Mouse (Mus musculus): ENCODE results near the gene Sorl1. TPM values are rescaled to one million over a fixed set of nuclear protein-coding genes. Genes with fewer than 3 reads are reported as not detected.

Gene Sorl1
- polyA plus RNA-seq, 1 experiment from 2014 or later = 7.1 TPM

GRCm38 (mm10) chr9:41968673-41969460, 155.2 kb downstream of the Sorl1 start:
- Histone ChIP-seq H3K4me2 (replicated peaks; ENCODE audit: low read depth) (no peak overlapping the region), H3K4me1 (replicated peaks; ENCODE audit: control insufficient read depth, insufficient read depth) (no peaks in the 10 kb centered on the region), H3K9me3 (ENCODE audit: control insufficient read depth, low read length) (no peaks in the 10 kb centered on the region), H3K4me3 (ENCODE audit: low read depth, low read length) (no peak overlapping the region), H3K9ac (ENCODE audit: low read length) (no peak overlapping the region), H3K36me3 (ENCODE audit: control insufficient read depth, insufficient read depth, low read length) (peaks cover 2% of the 10 kb centered on the region; the same call in 1 of the 2 replicates), H3K27ac (replicated peaks) (no peak overlapping the region), H3K27me3 (ENCODE audit: control insufficient read depth, insufficient read depth, low read length) (no peaks in the 10 kb centered on the region)
- no peak for TF ChIP-seq EP300 (optimal IDR thresholded peaks at IDR 0.05)
- TF ChIP-seq CTCF (IDR thresholded peaks at IDR 0.05; ENCODE audit: low read depth) = no peak
- DNase-seq (ENCODE audit: low spot score) (no peak), ATAC-seq (ENCODE audit: low FRiP score, low TSS enrichment) (no peak)
- WGBS = 95% methylated on average over 15 of the region's 15 CpGs

- no peak overlapping the region for H3K4me2 ChIP-seq (replicated peaks; ENCODE audit: low read depth)
- H3K27me3 ChIP-seq (ENCODE audit: control insufficient read depth, insufficient read depth, low read length) = no peaks in the 10 kb centered on the region
- H3K9me3 ChIP-seq (ENCODE audit: control insufficient read depth, low read length) = no peaks in the 10 kb centered on the region
- no peak overlapping the region for H3K9ac ChIP-seq (ENCODE audit: low read length)
- H3K4me3 ChIP-seq (ENCODE audit: low read depth, low read length) = no peak overlapping the region
- 54% methylated on average over 10 of the region's 10 CpGs for whole genome bisulfite sequencing
- no peak for ATAC-seq (ENCODE audit: low FRiP score, low TSS enrichment)
- no peaks in the 10 kb centered on the region for H3K36me3 ChIP-seq (ENCODE audit: control insufficient read depth, insufficient read depth, low read length)
- no peak for TF ChIP-seq CTCF (IDR thresholded peaks at IDR 0.05; ENCODE audit: low read depth)
- no peak for TF ChIP-seq EP300 (optimal IDR thresholded peaks at IDR 0.05)
- DNase-seq (ENCODE audit: low spot score) = no peak
- H3K4me1 ChIP-seq (replicated peaks; ENCODE audit: control insufficient read depth, insufficient read depth) = no peaks in the 10 kb centered on the region
- H3K27ac ChIP-seq (replicated peaks) = no peak overlapping the region
These were observed 162.8 kb downstream of the Sorl1 start for GRCm38 (mm10) chr9:41961274-41961673.

GRCm38 (mm10) chr9:41958282-41958681, 165.8 kb downstream of the Sorl1 start:
- TF ChIP-seq CTCF (IDR thresholded peaks at IDR 0.05; ENCODE audit: low read depth) = no peak
- no peak for TF ChIP-seq EP300 (optimal IDR thresholded peaks at IDR 0.05)
- DNase-seq (ENCODE audit: low spot score) (no peak), ATAC-seq (ENCODE audit: low FRiP score, low TSS enrichment) (no peak)
- Histone ChIP-seq H3K9me3 (ENCODE audit: control insufficient read depth, low read length) (no peaks in the 10 kb centered on the region), H3K27me3 (ENCODE audit: control insufficient read depth, insufficient read depth, low read length) (no peaks in the 10 kb centered on the region), H3K9ac (ENCODE audit: low read length) (no peak overlapping the region), H3K36me3 (ENCODE audit: control insufficient read depth, insufficient read depth, low read length) (no peaks in the 10 kb centered on the region), H3K4me2 (replicated peaks; ENCODE audit: low read depth) (no peak overlapping the region), H3K4me3 (ENCODE audit: low read depth, low read length) (no peak overlapping the region), H3K4me1 (replicated peaks; ENCODE audit: control insufficient read depth, insufficient read depth) (no peaks in the 10 kb centered on the region), H3K27ac (replicated peaks) (no peak overlapping the region)
- 81% methylated on average over 9 of the region's 9 CpGs for WGBS

GRCm38 (mm10) chr9:41953486-41953885, 170.6 kb downstream of the Sorl1 start:
- Histone ChIP-seq H3K27ac (replicated peaks) (peak overlapping the region; percentile 49; the same call in 1 of the 2 replicates), H3K9me3 (ENCODE audit: control insufficient read depth, low read length) (no peaks in the 10 kb centered on the region), H3K4me3 (ENCODE audit: low read depth, low read length) (no peak overlapping the region), H3K4me1 (replicated peaks; ENCODE audit: control insufficient read depth, insufficient read depth) (no peaks in the 10 kb centered on the region; the same call in 1 of the 2 replicates), H3K9ac (ENCODE audit: low read length) (no peak overlapping the region), H3K4me2 (replicated peaks; ENCODE audit: low read depth) (0 out of 2 replicates have a peak overlapping the region, but pooled peaks have one; percentile 25), H3K27me3 (ENCODE audit: control insufficient read depth, insufficient read depth, low read length) (no peaks in the 10 kb centered on the region), H3K36me3 (ENCODE audit: control insufficient read depth, insufficient read depth, low read length) (no peaks in the 10 kb centered on the region)
- no peak; the same call in 1 of the 2 replicates for ATAC-seq (ENCODE audit: low FRiP score, low TSS enrichment)
- WGBS = 10% methylated on average over 8 of the region's 8 CpGs
- DNase-seq (ENCODE audit: low spot score) = peak; percentile 51
- no peak for TF ChIP-seq EP300 (optimal IDR thresholded peaks at IDR 0.05)
- TF ChIP-seq CTCF (IDR thresholded peaks at IDR 0.05; ENCODE audit: low read depth) = peak; percentile 83

GRCm38 (mm10) chr9:41952650-41953204, 171.4 kb downstream of the Sorl1 start:
- Histone ChIP-seq H3K9ac (ENCODE audit: low read length) (no peak overlapping the region), H3K36me3 (ENCODE audit: control insufficient read depth, insufficient read depth, low read length) (no peaks in the 10 kb centered on the region), H3K4me2 (replicated peaks; ENCODE audit: low read depth) (no peak overlapping the region), H3K27ac (replicated peaks) (no peak overlapping the region), H3K9me3 (ENCODE audit: control insufficient read depth, low read length) (no peaks in the 10 kb centered on the region), H3K4me3 (ENCODE audit: low read depth, low read length) (no peak overlapping the region), H3K27me3 (ENCODE audit: control insufficient read depth, insufficient read depth, low read length) (no peaks in the 10 kb centered on the region), H3K4me1 (replicated peaks; ENCODE audit: control insufficient read depth, insufficient read depth) (no peaks in the 10 kb centered on the region; the same call in 1 of the 2 replicates)
- no peak for DNase-seq (ENCODE audit: low spot score)
- TF ChIP-seq CTCF (IDR thresholded peaks at IDR 0.05; ENCODE audit: low read depth) = no peak
- TF ChIP-seq EP300 (optimal IDR thresholded peaks at IDR 0.05) = no peak
- WGBS = 43% methylated on average over 7 of the region's 7 CpGs
- no peak for ATAC-seq (ENCODE audit: low FRiP score, low TSS enrichment)

All from stomach, postnatal 0 days (tissue).